Mouse (Mus musculus): Measurements from ENCODE around the gene Camk2n1.

Gene Camk2n1

DNA sequence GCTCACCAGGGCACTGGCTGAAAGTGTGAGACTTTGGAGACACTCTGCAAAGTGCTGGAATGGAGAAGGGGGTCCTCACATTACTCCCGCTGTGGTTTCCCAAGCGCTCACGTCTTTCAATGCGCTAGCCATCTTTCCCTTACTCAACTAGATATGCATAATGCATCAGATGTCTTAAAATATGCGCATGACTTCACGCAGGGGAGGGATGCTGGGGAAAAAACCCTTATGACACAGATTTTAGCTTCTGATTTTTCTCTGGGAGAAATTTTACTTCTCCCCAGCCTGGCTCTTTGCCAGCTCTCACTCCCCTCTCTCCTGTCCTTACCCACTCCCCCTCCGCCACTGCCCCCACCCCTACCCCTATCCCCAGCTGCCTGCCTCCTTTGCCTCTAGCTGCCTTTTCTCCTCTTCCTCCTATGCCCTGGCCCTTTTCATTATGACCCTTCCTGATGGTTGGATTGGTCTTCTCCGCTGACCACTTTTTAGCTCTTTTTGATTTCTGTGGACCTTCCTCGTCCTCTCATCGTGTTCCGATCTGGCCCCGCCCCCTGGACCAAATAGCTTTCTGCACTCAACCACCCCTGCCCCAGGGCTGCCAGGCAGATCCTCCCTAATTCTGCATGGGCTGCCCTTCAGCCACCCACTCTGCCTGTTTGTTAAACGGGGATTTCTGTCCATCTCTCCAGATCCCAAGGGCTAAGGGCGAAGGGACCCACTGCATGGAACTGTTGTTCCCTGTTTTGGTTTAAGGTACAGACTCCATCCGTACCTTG lies 6.1 kb upstream of the Camk2n1 start:
- DNase-seq: no peak

DNA sequence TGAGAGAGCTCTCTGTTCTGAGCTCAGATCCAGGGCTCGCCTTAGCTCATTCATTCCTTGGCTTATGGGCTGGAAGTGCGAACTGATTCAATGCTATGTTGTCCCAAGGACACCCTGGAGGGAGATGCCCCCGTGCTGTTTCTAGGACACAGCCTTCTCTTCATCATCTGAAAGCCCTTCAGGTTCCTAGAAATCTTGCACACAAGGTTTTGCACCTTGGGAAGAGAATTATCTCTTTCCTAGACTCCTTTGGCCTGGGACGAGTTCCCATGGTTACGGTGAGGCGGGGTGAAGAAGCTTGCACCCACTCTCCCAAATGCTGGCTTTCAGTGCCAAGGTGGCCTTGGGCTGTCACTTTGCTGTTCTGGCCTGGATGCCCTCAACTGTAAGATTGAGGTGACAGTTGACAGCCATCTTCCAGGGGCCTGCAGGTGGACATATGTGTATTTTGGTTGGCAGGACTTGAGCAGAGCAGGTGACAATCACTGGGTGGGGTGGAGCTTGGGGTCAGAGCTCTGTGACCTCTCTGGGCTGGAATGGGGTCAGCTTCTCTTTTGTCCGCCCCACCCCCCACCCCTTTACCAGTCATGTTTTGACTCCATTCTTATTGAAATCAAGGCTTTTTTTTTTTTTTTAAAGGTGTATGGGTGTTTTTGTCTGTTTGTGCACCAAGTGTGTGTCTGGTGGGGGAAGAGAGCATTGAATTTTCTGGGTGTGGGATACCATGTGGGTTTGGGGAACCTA lies 5.1 kb upstream of the Camk2n1 start:
- no peak for DNase-seq

DNA sequence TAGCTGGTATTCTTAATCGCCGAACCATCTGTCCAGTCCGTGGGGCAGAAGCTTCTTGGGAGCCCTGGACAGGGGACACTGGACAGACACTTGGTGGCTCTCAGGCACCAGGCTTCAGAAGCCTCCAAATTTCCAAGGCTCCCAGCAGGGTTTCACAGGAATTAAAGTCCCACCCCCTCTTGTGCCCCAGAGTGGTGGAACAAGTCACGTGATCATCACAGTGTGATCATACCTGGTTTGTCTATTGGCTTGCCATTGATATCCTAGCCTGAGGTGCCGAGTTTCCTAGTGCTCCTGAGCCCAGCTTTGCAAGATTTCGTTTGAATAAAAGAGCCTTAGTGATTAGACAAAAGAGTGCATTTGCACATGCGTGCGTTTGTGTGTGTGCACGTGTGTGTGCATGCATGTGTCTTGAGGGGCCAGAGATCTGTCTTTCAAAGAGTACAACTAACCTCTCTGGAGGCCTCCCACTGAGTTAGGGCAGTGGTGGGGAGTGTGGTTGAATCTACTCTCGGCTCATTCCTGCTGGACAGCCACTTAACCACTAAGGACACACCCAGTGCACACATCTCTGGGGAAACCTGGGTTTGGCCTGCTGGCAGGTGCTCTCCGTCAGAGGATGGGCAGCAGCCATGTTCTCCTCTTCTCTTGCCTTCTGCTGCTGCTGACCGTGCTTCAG lies 4.3 kb upstream of the Camk2n1 start:
- DNase-seq: no peak

DNA sequence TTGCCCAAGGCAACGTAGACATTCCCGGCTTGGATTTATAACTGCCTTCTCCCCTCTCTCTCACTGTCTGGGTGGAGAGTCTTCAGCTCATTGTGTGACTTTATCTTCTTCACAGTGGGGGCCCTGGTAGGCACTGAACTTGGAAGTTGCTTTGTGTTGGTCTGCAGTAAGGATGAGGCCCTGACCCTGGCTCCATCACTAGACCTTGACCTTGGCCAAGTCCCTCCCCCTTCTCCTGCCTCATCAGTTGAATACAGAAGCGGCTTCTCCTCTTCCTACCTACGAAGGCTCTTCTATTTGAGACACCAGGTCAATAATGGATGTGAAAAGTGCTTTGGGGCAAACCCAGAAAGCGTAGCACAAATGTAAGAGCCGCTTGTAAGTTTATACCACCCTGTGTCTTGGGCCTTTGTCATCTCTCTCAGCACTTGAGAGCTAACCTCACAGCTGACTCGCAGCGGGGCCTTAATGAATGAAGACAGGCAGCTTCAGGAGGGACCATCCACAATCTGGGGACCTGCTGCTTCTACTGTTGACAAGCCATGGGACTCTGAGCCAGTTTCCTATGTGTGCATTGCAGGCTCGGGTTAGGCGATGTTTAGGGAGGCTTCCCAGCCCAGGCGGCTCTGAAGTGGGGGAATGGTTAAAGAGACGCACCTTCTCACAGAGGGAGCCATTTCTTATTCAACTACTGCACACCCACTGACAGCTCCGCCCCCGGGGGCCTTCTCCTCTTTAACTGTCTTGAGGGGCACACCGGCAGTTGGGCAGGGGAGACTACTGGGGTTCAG lies 1.6 kb upstream of the Camk2n1 start:
- DNase-seq: peak; percentile 38

DNA sequence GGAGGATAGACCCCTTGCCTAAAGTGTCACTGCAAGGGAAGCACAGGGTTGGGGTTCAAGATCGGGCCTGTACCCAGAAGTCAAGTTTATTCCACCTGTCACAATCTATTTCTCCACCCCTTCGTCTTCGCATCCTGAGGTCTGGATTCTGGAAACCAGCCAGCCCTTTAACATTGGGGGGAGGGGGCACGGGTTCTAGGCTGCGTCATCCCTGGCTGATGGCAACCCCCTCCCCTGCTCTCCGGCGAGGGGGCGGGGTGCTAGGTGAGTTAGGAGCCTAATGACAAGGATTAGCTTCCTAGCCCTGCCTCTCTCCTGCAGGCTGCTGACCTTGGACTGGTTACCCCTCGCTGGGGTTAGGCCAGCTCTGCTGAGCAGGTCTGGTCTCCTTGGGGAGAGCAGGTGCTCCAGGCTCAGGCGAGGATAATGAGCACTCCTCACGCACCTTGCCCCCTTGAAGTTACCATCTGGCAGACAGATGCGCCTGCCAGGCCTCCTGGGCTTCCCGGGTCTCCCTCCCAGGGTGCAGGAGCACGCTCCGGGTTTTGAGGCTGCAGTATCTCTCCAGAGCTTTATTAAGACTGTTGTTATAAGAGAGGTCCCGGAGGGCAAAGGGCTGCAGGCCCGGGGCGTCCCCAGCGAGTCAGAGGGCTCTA lies 889 bp upstream of the Camk2n1 start:
- peak; percentile 73 for DNase-seq

DNA sequence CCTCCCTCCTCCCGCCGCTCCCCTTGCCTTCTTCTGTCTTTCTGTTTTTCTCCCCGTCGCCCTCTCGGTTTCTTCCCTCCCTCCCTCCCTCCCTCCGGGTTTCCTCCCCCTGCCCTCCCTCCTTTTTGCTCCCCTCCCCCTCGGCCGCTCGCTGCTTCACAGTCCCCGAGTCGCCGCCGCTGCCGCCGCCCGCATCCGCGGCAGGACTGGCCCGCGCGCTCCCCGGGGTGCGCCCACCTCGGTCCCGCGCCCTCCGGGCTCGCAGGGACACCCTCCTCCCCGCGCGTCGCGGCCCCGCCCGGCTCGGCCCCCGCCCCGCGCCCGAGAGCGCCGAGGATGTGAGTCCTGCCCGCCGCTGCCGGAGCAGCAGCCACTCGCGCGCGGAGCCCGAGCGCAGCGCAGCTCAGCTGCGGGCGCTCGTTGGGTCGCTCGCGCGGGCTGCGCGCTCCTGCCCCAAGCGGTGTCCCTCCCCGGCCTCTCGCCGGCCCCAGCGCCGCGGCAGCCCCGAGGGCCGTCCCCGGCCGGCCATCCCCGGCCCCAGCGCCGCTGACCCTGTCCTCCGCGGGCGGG lies 542 bp downstream of the Camk2n1 start:
- DNase-seq: peak; percentile 65

DNA sequence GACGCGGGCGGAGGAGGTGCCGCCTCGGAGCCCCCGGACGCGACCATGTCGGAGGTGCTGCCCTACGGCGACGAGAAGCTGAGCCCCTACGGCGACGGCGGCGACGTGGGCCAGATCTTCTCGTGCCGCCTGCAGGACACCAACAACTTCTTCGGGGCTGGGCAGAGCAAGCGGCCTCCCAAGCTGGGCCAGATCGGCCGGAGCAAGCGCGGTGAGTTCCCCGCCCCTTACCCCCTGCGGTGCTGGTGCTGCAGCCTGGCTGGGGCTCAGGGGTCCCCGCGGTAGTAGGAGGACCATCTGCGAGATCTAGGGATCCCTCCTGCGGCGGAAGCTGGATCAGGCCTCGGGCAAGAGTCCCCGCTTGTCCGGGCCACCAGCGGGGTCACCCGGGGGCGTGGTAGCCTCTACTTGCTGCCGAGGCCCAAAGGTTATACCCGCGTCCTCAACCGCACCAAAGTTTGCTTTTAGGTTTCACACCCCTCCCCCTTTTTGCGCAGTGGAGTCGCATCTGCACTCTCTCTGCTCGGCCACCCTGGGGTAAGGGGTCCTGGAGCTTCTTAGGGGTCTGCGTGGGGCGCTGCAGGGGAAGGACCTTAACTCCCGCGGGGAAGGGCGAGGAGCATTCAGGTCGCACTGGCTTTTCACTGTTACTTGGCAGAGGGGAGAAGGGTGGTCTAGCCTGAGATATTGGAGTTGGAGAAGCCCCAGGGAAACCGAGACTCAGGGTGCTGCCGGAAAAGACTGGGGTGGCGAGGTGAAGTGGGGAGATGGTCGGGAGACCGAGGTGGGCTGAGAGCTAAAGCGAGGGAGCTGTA lies 1.2 kb downstream of the Camk2n1 start:
- DNase-seq: peak; percentile 67

DNA sequence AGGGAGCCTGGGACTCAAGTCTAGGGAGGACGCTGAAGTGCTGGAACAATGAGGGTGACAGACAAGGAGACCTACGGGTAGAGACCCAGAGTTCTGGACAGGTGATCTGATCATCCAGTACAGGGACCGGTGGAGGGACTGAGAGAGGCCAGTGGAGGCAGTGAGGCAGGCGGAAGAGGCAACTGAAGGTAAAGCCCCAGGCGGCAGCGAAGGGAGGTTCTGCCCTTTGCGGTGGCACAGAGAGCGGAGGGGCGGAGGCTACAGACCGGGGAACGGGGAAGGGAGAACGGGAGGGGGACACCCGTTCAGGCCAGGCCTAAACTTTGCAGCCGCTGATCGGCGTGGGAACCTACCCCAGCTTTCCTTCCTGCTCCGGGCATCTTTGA lies 1.8 kb downstream of the Camk2n1 start:
- no peak for DNase-seq

DNA sequence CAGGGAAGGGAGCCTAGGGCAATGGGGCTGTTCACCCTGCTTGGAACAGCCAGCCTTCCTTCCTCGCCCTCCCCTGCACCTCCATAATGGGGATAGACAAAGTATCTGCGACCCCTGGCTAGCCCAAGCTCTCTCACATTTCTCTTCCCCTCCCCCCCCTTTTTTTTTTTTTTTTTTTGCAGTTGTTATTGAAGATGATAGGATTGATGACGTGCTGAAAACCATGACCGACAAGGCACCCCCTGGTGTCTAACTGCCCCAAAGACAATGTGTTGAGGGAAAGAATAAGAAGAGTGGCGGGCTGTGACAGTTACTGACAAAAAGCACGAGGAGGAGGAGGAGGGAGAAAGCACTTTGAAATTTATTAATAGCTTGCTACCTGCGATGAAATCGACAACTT lies 2.4 kb downstream of the Camk2n1 start:
- DNase-seq: no peak

DNA sequence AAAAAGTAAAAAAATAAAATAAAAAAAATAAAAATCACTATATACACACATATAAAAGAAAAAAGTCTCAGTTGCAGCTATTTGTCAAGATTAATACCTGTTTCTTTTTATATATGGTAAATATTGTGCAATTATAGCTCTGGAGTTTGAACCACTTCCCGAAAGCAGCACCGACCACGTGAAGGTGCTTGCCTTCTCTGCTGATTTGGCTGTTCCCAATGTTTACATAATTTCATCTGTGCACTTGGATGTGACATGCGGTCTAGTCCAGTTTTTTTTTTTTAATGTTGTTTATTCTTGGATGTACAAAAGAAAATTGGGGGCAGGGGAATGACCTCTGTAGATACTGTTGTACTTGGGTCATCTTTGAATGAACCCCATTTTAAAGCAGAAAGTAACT lies 3.0 kb downstream of the Camk2n1 start:
- no peak for DNase-seq

DNA sequence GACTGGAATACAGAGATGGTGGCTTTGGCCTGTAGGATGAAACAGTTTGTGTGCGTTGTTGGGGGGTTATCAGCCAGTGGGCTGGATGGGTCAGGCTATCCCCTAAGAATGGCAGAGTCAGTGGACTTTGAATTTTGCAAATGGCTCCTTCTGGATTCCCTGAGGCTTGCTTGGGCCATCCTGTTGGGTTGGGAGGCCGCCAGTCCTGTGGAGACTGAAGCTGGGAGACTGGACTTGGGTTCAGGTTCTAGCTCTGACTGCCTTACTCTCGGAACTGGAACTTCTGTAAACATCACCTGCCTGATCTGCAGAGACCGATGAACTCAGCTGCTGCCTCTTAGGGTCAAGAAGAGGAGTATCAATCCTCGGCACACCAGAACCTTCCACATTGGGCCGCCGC lies 4.1 kb downstream of the Camk2n1 start:
- no peak for DNase-seq

DNA sequence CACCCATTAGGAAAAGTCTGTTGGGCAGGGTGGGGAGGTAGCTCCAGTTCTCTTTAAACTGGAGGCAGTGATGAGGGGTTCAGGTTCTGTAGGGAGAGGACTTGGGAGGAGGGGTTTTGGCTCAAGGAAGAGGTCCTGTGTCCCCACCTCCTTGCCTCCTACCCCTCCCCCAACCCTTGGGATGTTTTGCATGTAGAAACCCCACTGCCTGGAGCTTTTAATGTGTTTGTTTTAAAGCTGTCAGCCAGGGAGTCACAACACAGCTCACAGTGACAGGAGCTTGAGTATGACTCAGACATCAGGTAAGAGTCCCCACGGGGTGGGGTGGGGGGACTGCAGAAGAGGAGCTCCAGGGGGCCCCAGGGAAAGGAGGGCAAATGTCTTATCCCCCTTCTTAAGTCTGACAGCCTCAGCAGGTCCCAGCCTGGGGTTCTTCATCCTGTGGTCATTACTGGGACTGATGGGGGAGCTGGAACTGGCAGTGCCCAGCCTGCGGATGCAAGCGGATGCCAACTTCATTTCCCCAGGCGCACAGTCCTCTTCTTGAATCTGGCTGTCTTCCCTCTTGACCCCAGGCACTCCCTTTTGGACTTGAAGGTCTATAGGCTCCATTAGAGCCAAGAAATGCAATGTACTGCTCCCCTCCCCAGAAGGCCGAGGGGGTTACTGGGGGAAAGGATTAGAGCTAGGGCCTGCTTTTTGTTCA lies 4.8 kb downstream of the Camk2n1 start:
- DNase-seq: no peak

DNA sequence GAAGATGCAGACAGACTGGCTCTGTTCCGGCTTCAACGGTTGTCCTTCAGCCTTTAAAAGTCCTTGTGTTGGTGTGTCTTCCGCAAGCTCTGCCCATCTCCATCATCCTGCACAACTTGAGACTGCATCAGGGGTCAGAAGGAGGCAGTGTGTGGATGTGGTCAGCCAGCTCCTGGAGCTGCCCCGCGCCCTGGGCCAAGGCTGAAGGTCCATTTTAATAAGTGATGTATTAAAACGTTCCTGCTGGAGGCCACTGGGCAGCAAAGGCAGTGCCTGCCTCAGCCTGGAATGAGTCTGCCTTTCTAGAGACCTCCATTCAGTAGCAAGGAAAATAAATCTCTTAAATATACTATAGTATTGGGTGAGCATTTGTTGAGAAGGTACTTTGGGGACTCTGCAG lies 5.7 kb downstream of the Camk2n1 start:
- DNase-seq: no peak

DNA sequence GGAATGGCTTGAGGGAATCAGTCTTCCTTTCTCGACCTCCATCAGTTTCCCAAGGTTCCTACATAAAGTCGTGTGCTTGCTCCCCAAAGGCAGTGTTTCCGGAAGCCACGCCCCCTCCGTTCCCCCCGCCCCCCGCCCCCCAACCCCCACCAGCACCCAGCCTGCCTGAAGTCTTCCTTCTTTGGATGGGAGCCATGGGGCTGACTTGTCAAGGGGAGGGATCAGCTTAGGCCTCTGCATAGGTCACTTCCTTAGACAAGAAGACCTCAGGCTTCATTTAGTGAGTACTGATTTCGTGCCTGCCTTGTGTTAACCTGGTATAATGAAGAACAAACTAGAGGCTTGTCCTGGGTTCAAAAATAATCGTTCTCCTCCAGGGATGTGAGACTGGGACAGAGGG lies 6.8 kb downstream of the Camk2n1 start:
- no peak for DNase-seq

DNA sequence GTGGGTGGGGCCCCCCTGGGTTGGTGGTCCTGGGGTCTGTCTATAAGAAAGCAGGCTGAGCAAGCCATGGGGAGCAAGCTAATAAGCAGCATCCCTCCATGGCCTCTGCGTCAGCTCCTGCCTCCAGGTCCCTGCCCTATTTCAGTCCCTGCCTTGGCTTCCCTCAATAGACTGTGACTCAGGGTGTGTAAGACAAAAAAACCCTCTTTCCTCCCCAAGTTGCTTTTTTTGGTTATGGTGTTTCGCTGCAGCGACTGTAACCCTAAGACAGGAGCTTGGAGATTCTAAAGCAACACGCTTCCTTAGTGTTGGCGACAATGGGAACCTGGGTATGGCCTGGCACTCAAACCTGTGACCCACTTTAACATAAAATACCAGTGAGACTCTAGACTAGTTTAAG lies 7.4 kb downstream of the Camk2n1 start:
- no peak for DNase-seq

DNA sequence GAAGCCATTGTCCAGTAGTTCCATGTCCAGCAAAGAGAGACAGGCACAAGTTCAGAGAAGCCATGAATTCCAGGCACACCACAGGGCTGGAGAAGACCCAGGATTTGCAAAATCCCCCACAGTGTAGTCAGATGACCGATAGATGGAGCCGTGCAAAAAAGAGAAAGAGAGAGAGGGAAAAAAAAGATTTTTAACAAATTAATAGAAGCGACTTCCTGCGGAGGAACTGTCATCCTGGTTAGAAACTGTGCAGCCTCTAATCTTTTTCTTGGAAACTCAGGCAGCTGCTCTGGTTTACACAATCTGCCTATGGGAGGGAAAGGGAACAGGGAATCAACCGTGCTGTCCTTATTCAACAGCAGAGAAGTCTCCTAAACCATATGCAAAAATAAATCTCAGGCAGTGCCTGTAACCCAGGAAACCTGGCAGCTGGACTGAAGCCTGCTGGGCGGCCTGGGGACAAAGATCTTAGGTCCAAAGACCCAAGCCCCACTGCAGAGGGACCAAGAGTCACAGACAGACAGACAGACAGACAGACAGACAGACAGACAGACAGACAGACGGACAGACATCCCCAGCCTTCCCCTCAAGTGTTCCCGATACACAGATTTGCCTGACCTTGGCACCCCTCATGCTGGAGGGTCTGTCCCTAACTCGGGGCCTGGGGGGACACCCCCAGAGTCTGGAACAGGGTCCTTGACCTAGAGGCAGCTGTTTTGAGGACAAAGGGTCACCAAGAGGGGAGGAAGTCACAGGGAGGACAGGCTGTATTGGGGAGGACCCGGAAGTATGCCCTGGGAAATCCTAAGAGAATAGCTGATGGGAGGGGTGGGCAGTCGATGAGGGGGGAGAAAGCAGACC lies 9.1 kb downstream of the Camk2n1 start:
- DNase-seq: no peak

DNA sequence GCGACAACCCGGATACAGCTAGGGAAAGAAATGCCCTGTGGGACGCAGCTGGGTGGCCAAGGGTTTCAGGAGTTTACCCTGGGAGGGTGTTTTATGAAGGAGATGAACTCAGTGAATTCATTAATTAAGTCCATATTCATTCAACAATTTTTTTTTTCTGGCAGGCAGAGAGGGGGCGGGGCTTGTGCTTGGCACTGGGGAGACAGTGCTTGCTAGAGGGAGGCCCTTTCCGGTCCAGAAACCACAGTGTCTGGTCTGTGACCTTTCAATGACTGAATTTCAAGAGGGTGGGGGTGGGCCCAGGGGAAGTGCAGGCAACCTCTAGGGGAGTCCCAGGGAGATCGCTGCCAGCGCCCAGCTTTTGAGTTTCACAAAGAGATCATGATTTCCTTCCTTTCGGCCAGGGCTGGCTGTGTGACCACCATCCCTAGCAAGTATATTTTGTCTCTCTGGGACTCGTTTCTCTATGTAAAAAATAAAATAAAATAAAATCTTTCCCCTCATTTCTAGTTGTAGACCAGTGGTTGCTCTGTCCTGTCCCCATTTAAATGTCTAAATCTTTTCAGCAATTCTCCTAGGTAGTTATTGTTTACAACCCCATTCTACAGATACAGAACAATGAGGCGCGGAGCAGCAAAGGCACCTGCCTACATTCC lies 9.8 kb downstream of the Camk2n1 start:
- DNase-seq: no peak

DNA sequence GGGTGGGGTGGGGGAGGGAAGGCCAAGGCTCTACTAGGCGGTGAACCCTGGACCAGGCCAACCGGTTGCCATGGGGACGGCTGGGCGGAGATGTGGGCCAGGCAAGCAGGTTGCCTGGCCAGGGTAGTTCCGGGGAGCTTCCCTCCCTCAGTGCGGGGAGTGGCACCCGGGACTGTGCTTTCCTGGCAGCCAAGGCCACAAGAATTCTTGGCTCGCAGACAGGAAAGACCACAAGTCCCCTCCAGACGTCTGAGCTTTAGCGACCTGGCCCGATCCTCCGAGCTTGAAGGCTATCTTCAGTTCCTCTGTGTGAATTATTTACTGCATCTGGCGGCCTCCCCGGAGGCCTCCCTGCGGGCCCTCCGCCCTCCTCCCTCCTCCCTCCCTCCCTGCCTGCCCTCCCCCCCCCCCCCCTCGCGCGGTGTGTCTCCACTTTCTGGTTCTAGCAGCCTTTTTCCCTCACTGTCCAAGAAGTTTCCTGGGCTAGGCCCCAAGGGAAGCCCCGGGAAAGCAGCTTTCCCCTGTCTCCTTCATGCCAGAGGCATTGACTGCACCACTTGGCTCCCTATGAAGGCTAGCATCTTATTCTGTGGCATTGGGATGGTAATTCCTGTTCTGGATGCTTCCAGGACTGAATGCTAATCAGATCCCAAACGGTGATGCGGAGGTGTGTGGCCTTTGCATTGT lies 10.7 kb downstream of the Camk2n1 start:
- DNase-seq: no peak

DNA sequence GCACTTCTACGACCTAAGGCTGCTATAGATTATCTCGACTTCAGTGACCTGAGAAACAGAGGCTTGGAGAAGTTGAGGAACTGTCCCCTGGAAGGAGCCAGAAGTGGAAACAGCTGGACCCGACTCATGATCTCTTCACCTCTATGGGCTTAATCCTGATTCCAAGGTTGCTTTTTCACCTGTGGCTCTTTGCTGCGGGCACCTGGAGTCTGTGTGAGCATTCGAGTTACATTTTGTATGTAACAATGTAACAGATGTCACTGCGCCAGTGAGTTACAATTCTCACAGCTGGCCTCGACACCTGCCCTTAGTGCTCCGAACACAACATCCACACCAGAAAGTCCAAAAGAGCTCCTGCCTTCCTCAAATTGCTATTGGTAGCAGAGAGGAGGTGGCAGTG lies 11.3 kb downstream of the Camk2n1 start:
- no peak for DNase-seq
